Mouse (Mus musculus) heart, embryonic 14.5 days (tissue): ENCODE measurements around the gene Ptrh2. TPM values are rescaled to one million over a fixed set of nuclear protein-coding genes. Genes with fewer than 3 reads are reported as not detected.

Experiments used
- ATAC-seq: fragments of 200-750 bp; cut with Nextera tagmentation; 2 replicates; pipeline ENCODE4 v1.8.0; 2017; ENCODE audit warnings: low read depth, moderate TSS enrichment; ENCODE audit not compliant: insufficient number of reproducible peaks, insufficient read depth, low FRiP score
- H3K27ac ChIP-seq, 2 experiments: fragments of 200-500 bp in 1 of 2; fragments of 300-500 bp in 1 of 2; sonication (generic) in 1 of 2; replicated peaks in 1 of 2; 2 replicates each; pipeline ENCODE4 v1.5.1; 2012 to 2014; ENCODE audit warnings: low read depth in 2 of 2, low read length in 2 of 2, control low read depth in 1 of 2, mild to moderate bottlenecking in 1 of 2, mixed read lengths in 1 of 2; ENCODE audit not compliant: control insufficient read depth in 1 of 2, insufficient read depth in 1 of 2
- H3K27me3 ChIP-seq: fragments of 300-500 bp; sonication (generic); 2 replicates; pipeline ENCODE4 v1.6.1; 2014; ENCODE audit warnings: mild to moderate bottlenecking, low read length, control low read depth; ENCODE audit not compliant: control insufficient read depth, insufficient read depth
- H3K36me3 ChIP-seq: fragments of 300-500 bp; sonication (generic); 2 replicates; pipeline ENCODE4 v1.6.1; 2014; ENCODE audit warnings: mild to moderate bottlenecking, control low read depth, low read length, mixed read lengths; ENCODE audit not compliant: control insufficient read depth, insufficient read depth
- H3K4me1 ChIP-seq, 2 experiments: fragments of 200-500 bp in 1 of 2; fragments of 300-500 bp in 1 of 2; sonication (generic) in 1 of 2; 2 replicates each; pipeline ENCODE4 v1.6.1; 2012 to 2014; ENCODE audit warnings: low read length in 2 of 2, control low read depth in 1 of 2, mixed read lengths in 1 of 2; ENCODE audit not compliant: control insufficient read depth in 2 of 2, insufficient read depth in 2 of 2
- H3K4me2 ChIP-seq: fragments of 300-500 bp; sonication (generic); 2 replicates; pipeline ENCODE4 v1.6.1; 2014; ENCODE audit warnings: mild to moderate bottlenecking, low read length
- H3K4me3 ChIP-seq, 2 experiments: fragments of 200-500 bp in 1 of 2; fragments of 300-500 bp in 1 of 2; sonication (generic) in 1 of 2; 2 replicates each; pipeline ENCODE4 v1.5.1; 2012 to 2014; ENCODE audit warnings: low read length in 2 of 2, mild to moderate bottlenecking in 2 of 2, control low read depth in 1 of 2, low read depth in 1 of 2, moderate library complexity in 1 of 2; ENCODE audit not compliant: control insufficient read depth in 1 of 2, insufficient read depth in 1 of 2
- H3K9ac ChIP-seq: fragments of 300-500 bp; sonication (generic); 2 replicates; pipeline ENCODE4 v1.6.1; 2014; ENCODE audit warnings: mild to moderate bottlenecking, low read length
- H3K9me3 ChIP-seq: fragments of 300-500 bp; sonication (generic); 2 replicates; pipeline ENCODE4 v1.6.1; 2016; ENCODE audit warnings: low read length, control low read depth; ENCODE audit not compliant: control insufficient read depth
- WGBS: fragments of 180-500 bp; shearing (Covaris S2); extraction: QIAGEN DNeasy Blood & Tissue Kit; methylation state at CpG from one replicate; pipeline ENCODE4 v1.1.7; 2014; 5-methylcytosine and 5-hydroxymethylcytosine counted together
- polyA plus RNA-seq: library from polyadenylated mRNA; unstranded; fragments of >200 nt; fragmentation: Nextera tagmentation; extraction: Ambion mirVana; gene quantifications from 2 replicates; pipeline ENCODE4 v1.2.1, GENCODE M21; 2014

The Ptrh2 gene
- polyA plus RNA-seq, 1 experiment from 2014 or later: 22.3 TPM

GRCm38 (mm10) chr11:86647706-86648447 lies 35.9 kb upstream of the Ptrh2 start:
- no peak for ATAC-seq
- Histone ChIP-seq H3K27ac (no peak overlapping the region), H3K4me1 (peaks cover 4 to 31% of the 10 kb centered on the region in 2 experiments; a peak in 3 of 4 replicates), H3K9me3 (no peaks in the 10 kb centered on the region), H3K36me3 (peaks cover 5% of the 10 kb centered on the region), H3K27me3 (no peaks in the 10 kb centered on the region), H3K4me2 (no peak overlapping the region), H3K9ac (no peak overlapping the region), H3K4me3 (no peak overlapping the region)
- 91% methylated on average over 15 of the region's 15 CpGs for WGBS

GRCm38 (mm10) chr11:86649542-86649941 lies 34.2 kb upstream of the Ptrh2 start:
- peaks cover 4 to 32% of the 10 kb centered on the region in 2 experiments; a peak in 3 of 4 replicates for H3K4me1 ChIP-seq
- no peaks in the 10 kb centered on the region for H3K36me3 ChIP-seq
- no peak overlapping the region for H3K4me3 ChIP-seq
- 83% methylated on average over 1 of the region's 1 CpGs for WGBS
- H3K27me3 ChIP-seq: no peaks in the 10 kb centered on the region
- ATAC-seq: no peak
- no peak overlapping the region for H3K27ac ChIP-seq
- no peaks in the 10 kb centered on the region for H3K9me3 ChIP-seq
- no peak overlapping the region for H3K9ac ChIP-seq
- no peak overlapping the region for H3K4me2 ChIP-seq

GRCm38 (mm10) chr11:86650676-86651075 lies 33.1 kb upstream of the Ptrh2 start:
- Histone ChIP-seq H3K9ac (peak overlapping the region; percentile 34; the same call in 1 of the 2 replicates), H3K27me3 (no peaks in the 10 kb centered on the region), H3K27ac (peak overlapping the region; percentile 22 to 41; a peak in 2 of 4 replicates), H3K4me3 (no peak overlapping the region), H3K9me3 (no peaks in the 10 kb centered on the region), H3K4me2 (no peak overlapping the region), H3K36me3 (no peaks in the 10 kb centered on the region), H3K4me1 (peaks cover 4 to 32% of the 10 kb centered on the region in 2 experiments; a peak in 3 of 4 replicates)
- ATAC-seq: no peak
- WGBS: 47% methylated on average over 6 of the region's 6 CpGs

GRCm38 (mm10) chr11:86652578-86652979 lies 31.2 kb upstream of the Ptrh2 start:
- Histone ChIP-seq H3K36me3 (no peaks in the 10 kb centered on the region), H3K27ac (peak overlapping the region; percentile 22 to 28; a peak in 2 of 4 replicates), H3K4me2 (no peak overlapping the region), H3K9me3 (no peaks in the 10 kb centered on the region), H3K4me3 (no peak overlapping the region), H3K9ac (no peak overlapping the region), H3K4me1 (peaks cover 2 to 30% of the 10 kb centered on the region in 2 experiments), H3K27me3 (no peaks in the 10 kb centered on the region)
- no peak for ATAC-seq
- 73% methylated on average over 4 of the region's 4 CpGs for WGBS

GRCm38 (mm10) chr11:86653446-86653845 lies 30.3 kb upstream of the Ptrh2 start:
- no peak for ATAC-seq
- Histone ChIP-seq H3K27me3 (no peaks in the 10 kb centered on the region), H3K9me3 (no peaks in the 10 kb centered on the region)

GRCm38 (mm10) chr11:86654096-86654495 lies 29.7 kb upstream of the Ptrh2 start:
- H3K4me1 ChIP-seq: peaks cover 2 to 30% of the 10 kb centered on the region in 2 experiments
- 80% methylated on average over 4 of the region's 4 CpGs for WGBS
- no peaks in the 10 kb centered on the region for H3K9me3 ChIP-seq
- no peak overlapping the region for H3K4me2 ChIP-seq
- peaks cover 2% of the 10 kb centered on the region; the same call in 1 of the 2 replicates for H3K36me3 ChIP-seq
- H3K27ac ChIP-seq: peak overlapping the region in 1 of 2 experiments; percentile 46; a peak in 2 of 4 replicates
- ATAC-seq: no peak
- H3K9ac ChIP-seq: no peak overlapping the region
- no peaks in the 10 kb centered on the region for H3K27me3 ChIP-seq
- no peak overlapping the region for H3K4me3 ChIP-seq

More at GRCm38 (mm10) chr11:86653446-86653845, 30.3 kb upstream of the Ptrh2 start:
- H3K9ac ChIP-seq: peak overlapping the region; percentile 3; the same call in 1 of the 2 replicates
- peaks cover 2 to 30% of the 10 kb centered on the region in 2 experiments for H3K4me1 ChIP-seq
- peak overlapping the region in 1 of 2 experiments; percentile 46; a peak in 2 of 4 replicates for H3K27ac ChIP-seq
- H3K4me2 ChIP-seq: no peak overlapping the region
- WGBS: 25% methylated on average over 3 of the region's 3 CpGs
- no peaks in the 10 kb centered on the region for H3K36me3 ChIP-seq
- no peak overlapping the region for H3K4me3 ChIP-seq

- no peaks in the 10 kb centered on the region for H3K27me3 ChIP-seq
- no peak overlapping the region for H3K4me2 ChIP-seq
- H3K36me3 ChIP-seq: peaks cover 13% of the 10 kb centered on the region
- H3K4me1 ChIP-seq: peaks cover 2 to 27% of the 10 kb centered on the region in 2 experiments
- H3K9me3 ChIP-seq: no peaks in the 10 kb centered on the region
- 67% methylated on average over 1 of the region's 1 CpGs for WGBS
- H3K4me3 ChIP-seq: no peak overlapping the region
- no peak overlapping the region for H3K27ac ChIP-seq
- no peak overlapping the region; the same call in 1 of the 2 replicates for H3K9ac ChIP-seq
- no peak for ATAC-seq
Measured at GRCm38 (mm10) chr11:86655671-86656070, 28.1 kb upstream of the Ptrh2 start.
